ENCODE assay signal across 27 mouse cellular contexts in the genomic region with DNA sequence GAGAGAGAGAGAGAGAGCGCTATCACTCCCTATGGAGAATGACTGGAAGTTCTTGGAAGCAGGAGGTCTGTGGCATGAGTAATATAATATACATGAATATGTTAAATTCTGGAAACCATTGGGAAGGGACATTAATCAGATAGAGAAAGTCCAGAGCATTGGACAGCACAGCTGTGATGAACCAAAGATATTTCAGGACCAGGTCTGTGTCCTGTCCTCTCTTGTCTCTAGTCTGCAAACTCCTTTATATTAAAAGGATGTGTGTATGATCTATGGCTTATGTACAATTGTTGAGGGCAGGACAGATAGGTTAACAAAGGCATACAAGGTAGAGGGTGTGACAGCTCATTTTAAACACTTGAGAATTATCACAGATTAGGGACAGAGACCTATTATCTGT.
"Had no signal": no experiment of that assay in that cellular context is flagged by ENCODE, and none has a peak within 500 bp of the region (broad histone marks: within the 10 kb centered on the region; RNA-seq: fewer than 3 reads in every experiment).

No protein-coding gene starts in this region.

- H3K27ac ChIP-seq: gastrocnemius, adult 2 months; heart, adult 2 months; heart, embryonic 13.5 days; heart, embryonic 15.5 days; hindbrain, embryonic 10.5 days; hindbrain, embryonic 12.5 days; hindbrain, embryonic 15.5 days; hindbrain, postnatal 0 days; kidney, postnatal 0 days; limb, embryonic 13.5 days; limb, embryonic 15.5 days; liver, embryonic 12.5 days; liver, embryonic 14.5 days had no signal

- ATAC-seq: hindbrain, postnatal 0 days; liver, embryonic 12.5 days had no signal

- H3K4me3 ChIP-seq: gastrocnemius, adult 2 months; heart, adult 2 months; heart, embryonic 13.5 days; heart, embryonic 15.5 days; hindbrain, embryonic 10.5 days; hindbrain, embryonic 12.5 days; hindbrain, embryonic 15.5 days; kidney, embryonic 15.5 days; limb, embryonic 13.5 days; limb, embryonic 15.5 days; liver, embryonic 12.5 days had no signal

- H3K9ac ChIP-seq: heart, embryonic 13.5 days; heart, embryonic 15.5 days; hindbrain, embryonic 12.5 days; hindbrain, embryonic 15.5 days; kidney, embryonic 15.5 days; limb, embryonic 13.5 days; limb, embryonic 15.5 days; liver, embryonic 12.5 days; liver, embryonic 14.5 days had no signal

- H3K9me3 ChIP-seq: heart, embryonic 15.5 days; hindbrain, embryonic 10.5 days; hindbrain, embryonic 15.5 days; kidney, embryonic 15.5 days; limb, embryonic 15.5 days; liver, embryonic 12.5 days had no signal

- H3K36me3 ChIP-seq: heart, embryonic 13.5 days; heart, embryonic 15.5 days; hindbrain, embryonic 10.5 days; hindbrain, embryonic 12.5 days; hindbrain, embryonic 15.5 days; kidney, embryonic 15.5 days; limb, embryonic 13.5 days; limb, embryonic 15.5 days; liver, embryonic 12.5 days had no signal

- H3K4me2 ChIP-seq: heart, embryonic 11.5 days; heart, embryonic 13.5 days; heart, embryonic 15.5 days; hindbrain, embryonic 12.5 days; hindbrain, embryonic 15.5 days; kidney, embryonic 15.5 days; limb, embryonic 13.5 days; limb, embryonic 15.5 days; liver, embryonic 12.5 days had no signal

- DNase-seq: gastrocnemius, adult 2 months; gastrocnemius, postnatal 10 days; gastrocnemius, postnatal 25 days; heart, adult 2 months; heart, postnatal 14 days; heart, postnatal 4 days; kidney, adult 11 months; kidney, adult 2 months; kidney, adult 9 months; kidney, postnatal 14 days; kidney, postnatal 36 days; layer of hippocampus, adult 9-11 months; layer of hippocampus, postnatal 36 days; left cerebral cortex, postnatal 4 days had no signal

- H3K4me1 ChIP-seq: heart, embryonic 15.5 days; hindbrain, embryonic 15.5 days; liver, embryonic 12.5 days had no signal

- H3K27me3 ChIP-seq: heart, embryonic 13.5 days; heart, embryonic 15.5 days; hindbrain, embryonic 12.5 days; hindbrain, embryonic 15.5 days; kidney, embryonic 15.5 days; liver, embryonic 12.5 days had no signal
